Mouse (Mus musculus): ENCODE results near the gene Gfra1.
A peak's percentile ranks its signal among the peaks of the same experiment; 100 is the strongest.

The Gfra1 gene

GRCm38 (mm10) chr19:58391796-58392195 lies 63.9 kb downstream of the Gfra1 start:
- DNase-seq (ENCODE audit: low read depth): no peak

GRCm38 (mm10) chr19:58389466-58389865 lies 66.2 kb downstream of the Gfra1 start:
- DNase-seq (ENCODE audit: low read depth): no peak

- DNase-seq (ENCODE audit: low read depth): no peak
These were observed 66.8 kb downstream of the Gfra1 start for GRCm38 (mm10) chr19:58388851-58389447.

GRCm38 (mm10) chr19:58383273-58383672 lies 72.4 kb downstream of the Gfra1 start:
- DNase-seq (ENCODE audit: low read depth): no peak

GRCm38 (mm10) chr19:58382535-58382934 lies 73.2 kb downstream of the Gfra1 start:
- no peak for DNase-seq (ENCODE audit: low read depth)

GRCm38 (mm10) chr19:58377969-58378368 lies 77.7 kb downstream of the Gfra1 start:
- DNase-seq (ENCODE audit: low read depth): no peak

- peak; percentile 4 for DNase-seq (ENCODE audit: low read depth)
These were observed 79.0 kb downstream of the Gfra1 start for GRCm38 (mm10) chr19:58376675-58377102.

GRCm38 (mm10) chr19:58374648-58375047 lies 81.1 kb downstream of the Gfra1 start:
- DNase-seq (ENCODE audit: low read depth): no peak

GRCm38 (mm10) chr19:58374155-58374554 lies 81.6 kb downstream of the Gfra1 start:
- no peak for DNase-seq (ENCODE audit: low read depth)

GRCm38 (mm10) chr19:58368513-58368912 lies 87.2 kb downstream of the Gfra1 start:
- DNase-seq (ENCODE audit: low read depth): no peak

GRCm38 (mm10) chr19:58364688-58365087 lies 91.0 kb downstream of the Gfra1 start:
- DNase-seq (ENCODE audit: low read depth): no peak

- no peak for DNase-seq (ENCODE audit: low read depth)
These were observed 94.7 kb downstream of the Gfra1 start for GRCm38 (mm10) chr19:58360982-58361381.

- DNase-seq (ENCODE audit: low read depth): peak; percentile 37
These were observed 97.6 kb downstream of the Gfra1 start for GRCm38 (mm10) chr19:58358063-58358462.

GRCm38 (mm10) chr19:58353953-58354352 lies 101.8 kb downstream of the Gfra1 start:
- no peak for DNase-seq (ENCODE audit: low read depth)

- no peak for DNase-seq (ENCODE audit: low read depth)
These were observed 102.3 kb downstream of the Gfra1 start for GRCm38 (mm10) chr19:58353260-58353870.

- DNase-seq (ENCODE audit: low read depth): no peak
These were observed 105.8 kb downstream of the Gfra1 start for GRCm38 (mm10) chr19:58349890-58350408.

- DNase-seq (ENCODE audit: low read depth): no peak
These were observed 110.6 kb downstream of the Gfra1 start for GRCm38 (mm10) chr19:58345137-58345536.

GRCm38 (mm10) chr19:58341351-58341750 lies 114.4 kb downstream of the Gfra1 start:
- no peak for DNase-seq (ENCODE audit: low read depth)

GRCm38 (mm10) chr19:58340221-58340620 lies 115.5 kb downstream of the Gfra1 start:
- DNase-seq (ENCODE audit: low read depth): no peak

- no peak for DNase-seq (ENCODE audit: low read depth)
These were observed 118.9 kb downstream of the Gfra1 start for GRCm38 (mm10) chr19:58336802-58337201.

GRCm38 (mm10) chr19:58335585-58336530 lies 119.9 kb downstream of the Gfra1 start:
- DNase-seq (ENCODE audit: low read depth): no peak

- no peak for DNase-seq (ENCODE audit: low read depth)
These were observed 126.4 kb downstream of the Gfra1 start for GRCm38 (mm10) chr19:58329305-58329704.

- no peak for DNase-seq (ENCODE audit: low read depth)
These were observed 127.7 kb downstream of the Gfra1 start for GRCm38 (mm10) chr19:58328014-58328413.

Data from induced T-regulatory cell, adult 2 months (primary cell).